7 mouse cellular contexts compared by ENCODE assay signal in the genomic region with DNA sequence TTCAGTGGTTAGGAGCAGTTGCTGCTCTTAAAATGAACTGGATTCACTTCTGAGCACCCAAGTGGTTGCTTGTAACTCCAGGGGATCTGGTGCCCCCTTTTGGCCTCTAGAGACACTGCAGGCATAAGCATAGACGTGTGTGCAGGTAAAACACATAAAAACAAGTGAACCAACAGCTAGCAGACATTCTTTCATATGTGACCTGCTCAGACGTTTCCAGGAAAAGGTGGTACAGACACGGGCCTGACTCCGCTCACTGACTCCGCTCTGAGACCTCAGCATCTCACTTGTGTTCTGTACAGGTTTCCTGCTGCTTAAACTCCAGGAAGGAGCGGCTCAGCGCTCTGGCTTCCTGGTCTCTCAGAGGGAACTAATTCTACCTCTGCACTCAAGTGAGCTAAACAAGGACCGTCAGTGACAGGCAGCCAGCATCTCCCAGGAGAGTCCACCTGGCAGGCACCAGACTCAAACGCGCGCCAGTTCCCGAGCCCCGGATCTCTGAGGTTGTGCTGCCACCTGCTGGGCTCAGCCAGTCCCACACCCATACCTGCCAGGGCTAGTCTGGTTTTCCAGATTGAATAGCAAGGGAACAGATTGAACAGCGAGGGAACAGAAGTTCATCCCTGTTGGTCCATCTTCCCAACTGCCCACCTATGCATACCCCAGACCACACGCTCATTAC. TPM values are rescaled to one million over a fixed set of nuclear protein-coding genes. Genes with fewer than 3 reads are reported as not detected.
DNase-seq lines count a peak whose midpoint lies in the region; ATAC-seq lines count a peak whose summit lies in the region.

No protein-coding gene starts in this region.

- peak; percentile 87 to 90 for DNase-seq in adrenal gland, postnatal 36 days
- peak; percentile 86 for DNase-seq in heart, adult 8-10 months (ENCODE audit: low spot score)
- DNase-seq in kidney, adult 9 months: peak; percentile 88
- DNase-seq in monocyte, adult 2 months (ENCODE audit: low read depth in 1 of 2, low spot score in 2 of 2): peak; percentile 45 to 64
- peak; percentile 79 to 86 for DNase-seq in spleen, postnatal 14 days (ENCODE audit: low spot score in 2 of 2)

- H3K4me2 ChIP-seq in embryonic facial prominence, embryonic 13.5 days: peak overlapping the region; percentile 78
- peak overlapping the region; percentile 73 for H3K4me2 ChIP-seq in limb, embryonic 15.5 days

- H3K36me3 ChIP-seq in embryonic facial prominence, embryonic 13.5 days: peaks cover 18% of the 10 kb centered on the region
- peaks cover 16% of the 10 kb centered on the region for H3K36me3 ChIP-seq in limb, embryonic 15.5 days

- H3K27ac ChIP-seq in embryonic facial prominence, embryonic 13.5 days: no peak overlapping the region
- H3K27ac ChIP-seq in limb, embryonic 15.5 days: no peak overlapping the region

- peak; percentile 56; the same call in 1 of the 2 replicates for ATAC-seq in embryonic facial prominence, embryonic 13.5 days (ENCODE audit: insufficient number of reproducible peaks, insufficient read depth, low FRiP score, low TSS enrichment, low read depth)
- ATAC-seq in limb, embryonic 15.5 days (ENCODE audit: insufficient number of reproducible peaks, low FRiP score, low TSS enrichment, low read depth): peak; percentile 72; the same call in 1 of the 2 replicates

- peaks cover 11% of the 10 kb centered on the region; the same call in 1 of the 2 replicates for H3K4me1 ChIP-seq in embryonic facial prominence, embryonic 13.5 days
- peaks cover 4% of the 10 kb centered on the region; the same call in 1 of the 2 replicates for H3K4me1 ChIP-seq in limb, embryonic 15.5 days

- 6% methylated on average over 15 of the region's 15 CpGs for WGBS in embryonic facial prominence, embryonic 13.5 days
- WGBS in limb, embryonic 15.5 days: 6% methylated on average over 15 of the region's 15 CpGs

- H3K9me3 ChIP-seq in embryonic facial prominence, embryonic 13.5 days: no peaks in the 10 kb centered on the region
- H3K9me3 ChIP-seq in limb, embryonic 15.5 days: no peaks in the 10 kb centered on the region

- H3K27me3 ChIP-seq in embryonic facial prominence, embryonic 13.5 days: no peaks in the 10 kb centered on the region
- H3K27me3 ChIP-seq in limb, embryonic 15.5 days: no peaks in the 10 kb centered on the region

- peak overlapping the region; percentile 46; the same call in 1 of the 2 replicates for H3K9ac ChIP-seq in embryonic facial prominence, embryonic 13.5 days
- no peak overlapping the region for H3K9ac ChIP-seq in limb, embryonic 15.5 days

- H3K4me3 ChIP-seq in embryonic facial prominence, embryonic 13.5 days: peak overlapping the region; percentile 37
- peak overlapping the region; percentile 37 for H3K4me3 ChIP-seq in limb, embryonic 15.5 days

RNA-seq across cellular contexts. Expression of a gene that starts 14.9 kb away (rescaled TPM):
- total RNA-seq in adrenal gland, postnatal 36 days (2021): under 1 TPM; 0.13 TPM
- polyA plus RNA-seq in embryonic facial prominence, embryonic 13.5 days (2015; fragmentation: Nextera tagmentation; extraction: Ambion mirVana): 0.78 and 1.0 TPM in 2 replicates
- total RNA-seq in heart, adult 8-10 months (2022): not detected
- polyA plus RNA-seq in limb, embryonic 15.5 days (2015; fragmentation: Nextera tagmentation; extraction: Ambion mirVana): 4.7 and 5.3 TPM in 2 replicates

RNA-seq across cellular contexts. Expression of a gene that starts 19.2 kb away (rescaled TPM):
- 10 to 100 TPM; 30.2 to 30.5 TPM for total RNA-seq in adrenal gland, postnatal 36 days (2021)
- 51.3 and 60.6 TPM in 2 replicates for polyA plus RNA-seq in embryonic facial prominence, embryonic 13.5 days (2015; fragmentation: Nextera tagmentation; extraction: Ambion mirVana)
- total RNA-seq in heart, adult 8-10 months (2022): 10 to 100 TPM in 2 of 4 experiments, 1 to 10 TPM in 2; 7.8 to 14.3 (median 10.0) TPM
- polyA plus RNA-seq in limb, embryonic 15.5 days (2015; fragmentation: Nextera tagmentation; extraction: Ambion mirVana): 52.7 and 57.9 TPM in 2 replicates

RNA-seq across cellular contexts. Expression of a gene that starts 19.4 kb away (rescaled TPM):
- total RNA-seq in adrenal gland, postnatal 36 days (2021): 10 to 100 TPM; 14.4 to 14.6 TPM
- 25.3 and 31.1 TPM in 2 replicates for polyA plus RNA-seq in embryonic facial prominence, embryonic 13.5 days (2015; fragmentation: Nextera tagmentation; extraction: Ambion mirVana)
- total RNA-seq in heart, adult 8-10 months (2022): 10 to 100 TPM in 1 of 4 experiments, 1 to 10 TPM in 3; 7.6 to 11.2 (median 9.0) TPM
- polyA plus RNA-seq in limb, embryonic 15.5 days (2015; fragmentation: Nextera tagmentation; extraction: Ambion mirVana): 18.5 and 23.1 TPM in 2 replicates

RNA-seq across cellular contexts. Expression of a gene that starts 21.6 kb away (rescaled TPM):
- total RNA-seq in adrenal gland, postnatal 36 days (2021): 10 to 100 TPM; 16.1 to 23.8 TPM
- 3.2 and 4.7 TPM in 2 replicates for polyA plus RNA-seq in embryonic facial prominence, embryonic 13.5 days (2015; fragmentation: Nextera tagmentation; extraction: Ambion mirVana)
- 10 to 100 TPM; 10.9 to 12.5 (median 11.4) TPM for total RNA-seq in heart, adult 8-10 months (2022)
- polyA plus RNA-seq in limb, embryonic 15.5 days (2015; fragmentation: Nextera tagmentation; extraction: Ambion mirVana): 15.5 and 17.8 TPM in 2 replicates

RNA-seq across cellular contexts. Expression of a gene that starts 32.3 kb away (rescaled TPM):
- 10 to 100 TPM; 63.6 to 65.0 TPM for total RNA-seq in adrenal gland, postnatal 36 days (2021)
- polyA plus RNA-seq in embryonic facial prominence, embryonic 13.5 days (2015; fragmentation: Nextera tagmentation; extraction: Ambion mirVana): 37.5 and 40.9 TPM in 2 replicates
- 10 to 100 TPM; 15.3 to 25.2 (median 17.5) TPM for total RNA-seq in heart, adult 8-10 months (2022)
- polyA plus RNA-seq in limb, embryonic 15.5 days (2015; fragmentation: Nextera tagmentation; extraction: Ambion mirVana): 43.8 and 45.0 TPM in 2 replicates
